Mouse (Mus musculus): Measurements from ENCODE around the gene Atxn1.

Gene Atxn1

DNA sequence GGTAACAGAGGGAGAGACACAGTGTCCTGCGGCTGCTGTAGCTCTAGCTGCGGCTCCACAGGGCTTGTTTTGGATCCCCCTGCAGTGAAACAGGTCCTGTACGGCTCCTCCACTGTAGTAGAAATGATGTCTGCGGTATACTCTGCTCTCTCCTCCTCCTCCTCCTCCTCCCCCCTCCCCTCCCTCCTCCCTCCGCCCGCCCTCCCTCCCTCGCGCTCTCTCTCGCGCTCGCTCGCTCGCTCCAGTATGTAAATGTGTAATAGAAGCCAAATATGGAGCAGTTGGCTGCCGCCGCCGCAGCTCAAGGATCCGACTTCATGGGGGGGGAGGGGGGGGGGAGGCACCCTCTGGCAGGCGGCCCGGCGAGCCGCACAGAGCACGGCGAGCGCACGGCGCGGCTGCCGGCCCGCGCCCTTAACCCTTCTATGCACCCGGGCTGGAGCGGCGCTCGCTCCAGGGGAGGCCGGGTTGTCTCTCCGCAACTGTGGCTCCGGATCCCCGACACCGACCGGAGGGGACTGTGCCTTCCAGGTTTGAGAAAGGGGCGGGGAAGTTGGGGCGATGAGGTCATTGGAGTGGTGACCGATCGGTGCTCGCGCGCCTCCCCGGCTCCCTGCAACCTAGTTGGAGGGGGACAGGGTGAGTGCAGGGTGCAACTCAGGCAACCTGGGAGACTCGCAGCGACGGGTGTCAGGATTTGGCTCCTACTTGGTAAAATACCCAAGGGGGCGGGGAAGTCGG, at the start of gene Atxn1:
Gene Atxn1, minus strand, starts transcription at position 156 of the 741 bp plus-strand sequence.
- DNase-seq (ENCODE audit: inconsistent age in 2 of 2, low spot score in 1 of 2): peak; percentile 94 to 97

GRCm38 (mm10) chr13:46011232-46011631, 46.4 kb upstream of the Atxn1 start:
- DNase-seq (ENCODE audit: inconsistent age in 2 of 2, low spot score in 1 of 2): no peak

DNA sequence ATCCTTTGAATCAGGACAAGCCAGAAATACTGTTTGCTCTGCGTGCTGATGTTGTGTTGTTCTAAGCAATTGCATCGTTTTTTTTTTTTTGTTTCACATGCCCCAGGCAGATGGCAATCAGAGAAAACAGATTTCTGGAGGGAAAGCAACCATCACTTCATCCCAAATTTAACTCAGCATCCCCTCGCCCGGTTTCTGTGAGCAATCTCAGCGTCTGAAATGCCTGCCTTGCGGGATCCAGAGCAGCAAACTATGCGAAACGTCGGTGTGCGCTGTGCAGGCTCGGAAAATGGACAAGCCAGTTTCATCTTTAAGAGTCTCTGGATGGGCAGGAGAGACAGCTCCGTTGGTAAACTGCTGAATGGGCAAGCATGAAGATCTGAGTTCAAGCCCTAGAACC, 45.3 kb upstream of the Atxn1 start:
- DNase-seq (ENCODE audit: inconsistent age in 2 of 2, low spot score in 1 of 2): no peak

DNA sequence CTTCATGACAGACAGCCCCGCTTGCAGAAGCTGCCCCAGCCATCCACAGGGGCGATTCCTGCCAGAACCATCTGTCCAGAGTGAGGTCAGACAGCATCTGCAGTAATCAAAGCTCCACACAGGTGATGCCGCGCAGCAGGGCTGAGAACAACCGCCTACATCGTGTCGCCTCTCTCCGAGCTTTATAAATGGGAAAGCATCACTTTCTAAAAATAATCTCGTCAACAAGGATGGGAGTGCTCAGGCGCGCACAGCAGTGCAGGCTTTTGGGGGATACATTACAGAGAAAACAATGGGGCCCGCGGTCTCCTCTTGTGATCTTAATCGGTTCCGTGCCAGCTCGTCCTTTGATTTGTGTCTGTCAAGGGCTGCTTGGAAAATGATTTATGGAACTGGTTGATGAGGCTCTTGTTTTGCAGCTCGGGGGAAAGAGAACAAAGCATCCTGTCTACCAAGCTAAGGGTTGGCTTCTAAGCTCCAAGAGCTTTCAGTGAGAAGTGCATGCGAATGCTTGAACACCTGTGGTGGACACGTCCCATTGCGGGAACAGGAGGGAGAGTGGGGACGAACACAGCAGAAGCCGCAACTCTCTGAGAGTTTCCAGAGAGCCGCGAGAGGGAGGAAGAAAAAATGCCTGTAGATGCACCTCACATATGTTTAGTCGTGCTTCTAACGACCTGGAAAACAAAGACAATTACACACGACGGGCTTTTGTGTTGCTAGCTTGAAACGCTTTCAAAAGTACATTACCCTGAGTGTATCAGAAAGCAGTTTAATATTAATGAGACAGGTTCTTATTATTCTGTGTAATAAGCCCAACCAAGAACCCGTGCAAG, 44.2 kb upstream of the Atxn1 start:
- DNase-seq (ENCODE audit: inconsistent age in 2 of 2, low spot score in 1 of 2): peak in 1 of 2 experiments; percentile 59

GRCm38 (mm10) chr13:46006211-46007102, 41.6 kb upstream of the Atxn1 start:
- peak; percentile 49 to 82 for DNase-seq (ENCODE audit: inconsistent age in 2 of 2, low spot score in 1 of 2)

- no peak for DNase-seq (ENCODE audit: inconsistent age in 2 of 2, low spot score in 1 of 2)
Observed at GRCm38 (mm10) chr13:46005656-46006055, 40.8 kb upstream of the Atxn1 start.

- no peak for DNase-seq (ENCODE audit: inconsistent age in 2 of 2, low spot score in 1 of 2)
Observed at GRCm38 (mm10) chr13:46001356-46001755, 36.5 kb upstream of the Atxn1 start.

- DNase-seq (ENCODE audit: inconsistent age in 2 of 2, low spot score in 1 of 2): peak in 1 of 2 experiments; percentile 60
Observed at GRCm38 (mm10) chr13:45992953-45993352, 28.1 kb upstream of the Atxn1 start.

GRCm38 (mm10) chr13:45990486-45990885, 25.7 kb upstream of the Atxn1 start:
- DNase-seq (ENCODE audit: inconsistent age in 2 of 2, low spot score in 1 of 2): no peak

DNA sequence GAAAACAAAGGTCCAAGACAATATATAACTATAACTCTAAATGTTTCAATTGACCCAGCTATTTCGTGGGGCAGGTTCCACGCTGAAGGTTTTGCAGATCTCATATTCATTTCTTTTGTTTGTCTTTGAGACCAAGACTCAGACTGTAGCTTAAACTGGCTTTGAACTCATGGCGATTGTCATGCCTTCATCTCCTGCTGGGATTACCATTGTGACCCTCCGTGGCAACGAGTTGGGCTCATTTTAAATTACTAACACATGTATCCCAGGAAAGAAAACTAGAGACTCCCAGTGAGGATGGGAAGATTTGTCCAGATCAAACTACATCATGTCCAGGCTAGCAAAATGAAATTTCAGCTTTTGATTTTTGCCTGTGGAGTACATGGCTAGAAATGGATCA, 14.4 kb upstream of the Atxn1 start:
- DNase-seq (ENCODE audit: inconsistent age in 2 of 2, low spot score in 1 of 2): no peak

- peak; percentile 52 to 82 for DNase-seq (ENCODE audit: inconsistent age in 2 of 2, low spot score in 1 of 2)
Observed at GRCm38 (mm10) chr13:45976894-45977293, 12.1 kb upstream of the Atxn1 start.

DNA sequence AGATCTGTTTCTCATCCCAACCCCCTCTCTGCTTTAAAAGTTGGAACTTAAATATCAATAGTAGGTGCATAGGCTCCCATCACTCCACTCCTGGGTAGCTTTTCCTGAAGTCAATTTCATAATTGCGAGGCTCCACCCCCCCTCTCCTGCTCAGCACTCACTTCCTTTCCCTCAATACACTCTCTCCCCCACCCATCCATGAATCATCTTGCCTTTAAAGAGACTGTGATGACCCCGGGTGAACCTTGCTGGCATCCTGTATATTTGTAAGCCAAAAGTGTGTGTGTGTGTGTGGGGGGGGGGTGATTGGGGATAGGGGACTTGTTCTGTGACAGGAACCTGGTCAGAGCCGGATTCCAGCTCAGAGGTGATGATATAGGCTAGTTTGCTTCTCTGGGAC, 9.8 kb upstream of the Atxn1 start:
- peak; percentile 34 to 52 for DNase-seq (ENCODE audit: inconsistent age in 2 of 2, low spot score in 1 of 2)

DNA sequence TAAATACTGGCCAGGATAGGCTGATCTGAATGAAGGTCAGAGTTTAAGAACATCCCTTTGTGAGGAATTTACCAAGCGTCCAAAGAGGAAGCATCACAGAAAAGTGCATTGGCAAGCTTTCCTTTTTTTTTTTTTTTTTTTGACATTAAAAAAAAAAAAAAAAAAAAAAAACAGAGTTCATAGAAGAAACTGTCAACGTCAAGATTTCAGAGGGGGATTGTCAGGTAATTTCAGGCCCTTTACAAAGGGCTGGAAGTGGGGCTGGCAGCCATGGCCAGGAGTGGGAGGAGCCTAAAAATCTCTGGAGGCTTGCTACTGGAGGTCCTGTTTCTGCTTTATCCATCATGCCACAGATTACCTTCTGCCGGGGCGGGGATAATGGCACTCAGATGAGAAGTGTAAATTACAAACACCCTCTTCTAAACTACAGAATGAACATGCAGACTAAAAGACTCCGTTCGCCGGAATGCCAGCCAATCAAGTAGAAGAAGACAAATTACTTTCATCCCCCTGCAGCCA, 9.2 kb upstream of the Atxn1 start:
- peak; percentile 10 to 40 for DNase-seq (ENCODE audit: inconsistent age in 2 of 2, low spot score in 1 of 2)

- peak in 1 of 2 experiments; percentile 55 for DNase-seq (ENCODE audit: inconsistent age in 2 of 2, low spot score in 1 of 2)
Observed at GRCm38 (mm10) chr13:45970920-45971536, 6.2 kb upstream of the Atxn1 start.

GRCm38 (mm10) chr13:45968206-45968605, 3.4 kb upstream of the Atxn1 start:
- peak in 1 of 2 experiments; percentile 19 for DNase-seq (ENCODE audit: inconsistent age in 2 of 2, low spot score in 1 of 2)

DNA sequence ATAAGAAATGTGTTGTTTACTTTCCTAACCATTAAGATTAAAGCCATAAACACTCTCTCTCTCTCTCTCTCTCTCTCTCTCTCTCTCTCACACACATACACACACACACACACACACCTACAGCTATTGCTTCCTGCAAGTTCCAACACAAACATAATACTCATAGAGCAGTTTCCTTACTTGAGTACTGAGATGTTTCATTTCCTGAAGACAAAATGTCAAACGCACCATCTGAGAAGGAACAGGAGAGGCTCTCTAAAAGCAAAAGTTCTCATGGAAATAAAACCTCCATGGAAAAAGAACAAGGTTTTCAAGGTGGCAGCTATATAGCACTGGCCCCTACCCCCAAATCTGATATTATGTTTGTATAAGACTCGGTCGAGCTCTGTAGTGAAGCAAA, 2.6 kb upstream of the Atxn1 start:
- peak in 1 of 2 experiments; percentile 17 for DNase-seq (ENCODE audit: inconsistent age in 2 of 2, low spot score in 1 of 2)

DNA sequence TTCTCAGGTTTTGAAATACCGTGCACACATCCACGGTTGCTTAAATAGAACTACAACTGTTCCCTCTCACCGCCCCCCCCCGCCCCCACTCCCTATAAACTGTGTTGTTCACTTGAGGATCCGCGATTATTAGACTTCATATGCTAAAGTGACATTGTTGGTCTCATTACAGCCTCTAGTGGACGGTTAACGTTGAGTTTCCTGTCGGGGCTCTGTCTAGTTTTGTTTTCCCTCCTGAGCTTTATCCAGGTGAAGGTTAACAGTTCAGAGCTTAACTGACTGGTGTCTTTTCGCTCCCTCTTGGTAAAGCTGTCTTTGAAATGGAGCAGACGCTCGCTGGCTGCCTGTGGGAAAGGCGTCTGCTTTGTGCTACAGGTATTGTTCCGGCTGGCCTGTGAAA, 1.8 kb upstream of the Atxn1 start:
- peak; percentile 28 to 81 for DNase-seq (ENCODE audit: inconsistent age in 2 of 2, low spot score in 1 of 2)

GRCm38 (mm10) chr13:45965594-45966432, 1.0 kb upstream of the Atxn1 start:
- DNase-seq (ENCODE audit: inconsistent age in 2 of 2, low spot score in 1 of 2): peak in 1 of 2 experiments; percentile 79

- DNase-seq (ENCODE audit: inconsistent age in 2 of 2, low spot score in 1 of 2): peak; percentile 68 to 91
Observed at GRCm38 (mm10) chr13:45964331-45964852, 416 bp downstream of the Atxn1 start.

Measured in adrenal gland, adult (tissue).